Mouse (Mus musculus) kidney, adult 2 months (tissue): ENCODE measurements at regions not wholly inside any gene's neighbourhood (a gene's known extent, or its start where the extent isn't known, plus 50 kb on each side); places are given as distances from the start of the nearest gene placed in this dataset.

ENCODE experiments used
- CTCF ChIP-seq: fragments of 200-500 bp; conservative IDR thresholded peaks from 2 replicates; pipeline ENCODE4 v1.5.1; 2011; ENCODE audit warnings: low read depth, mild to moderate bottlenecking, control low read depth, low read length, moderate library complexity, mixed read lengths; ENCODE audit not compliant: insufficient read depth, insufficient read length
- POLR2A ChIP-seq: fragments of 200-500 bp; IDR thresholded peaks from one replicate; pipeline ENCODE4 v1.6.1; 2011; ENCODE audit warnings: low read depth, low read length, control low read depth

DNA sequence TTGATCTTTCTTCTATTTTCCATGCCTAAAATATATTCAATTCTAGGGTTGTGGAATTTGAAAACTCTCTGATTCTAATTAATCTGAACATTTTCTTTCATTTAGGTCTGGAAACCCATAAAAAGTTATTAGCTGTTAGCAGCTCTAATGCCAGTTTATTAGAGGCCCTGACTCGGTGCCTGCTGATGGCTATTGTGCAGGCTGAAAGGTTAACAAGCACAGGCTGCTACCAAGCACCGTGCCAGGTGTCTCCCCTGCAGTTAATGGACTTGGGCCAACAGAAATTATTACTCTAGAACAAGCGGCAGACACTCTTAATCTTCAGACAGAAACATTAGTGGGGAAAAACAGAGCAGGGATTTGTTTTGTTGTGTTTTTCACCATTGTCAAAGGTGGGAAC lies 317.8 kb downstream of the Nsun3 start:
- TF ChIP-seq POLR2A, result no peak
- no peak for TF ChIP-seq CTCF
